Mouse (Mus musculus) activated CD4-positive, CD25-positive, alpha-beta regulatory T cell, adult 4 months (primary cell): ENCODE results near the gene Hrk. TPM values are rescaled to one million over a fixed set of nuclear protein-coding genes. Genes with fewer than 3 reads are reported as not detected.

Source experiments
- ATAC-seq: one replicate; pipeline ENCODE4 v1.8.0; 2017
- polyA plus RNA-seq, 2 experiments: library from polyadenylated mRNA; unstranded; fragments of 100-300 nt; shearing (Covaris generic); gene quantifications; one replicate each; pipeline ENCODE4 v1.2.1; 2017

The Hrk gene
- polyA plus RNA-seq, 2 experiments from 2014 or later, result 0.08 TPM; not detected in 1

DNA sequence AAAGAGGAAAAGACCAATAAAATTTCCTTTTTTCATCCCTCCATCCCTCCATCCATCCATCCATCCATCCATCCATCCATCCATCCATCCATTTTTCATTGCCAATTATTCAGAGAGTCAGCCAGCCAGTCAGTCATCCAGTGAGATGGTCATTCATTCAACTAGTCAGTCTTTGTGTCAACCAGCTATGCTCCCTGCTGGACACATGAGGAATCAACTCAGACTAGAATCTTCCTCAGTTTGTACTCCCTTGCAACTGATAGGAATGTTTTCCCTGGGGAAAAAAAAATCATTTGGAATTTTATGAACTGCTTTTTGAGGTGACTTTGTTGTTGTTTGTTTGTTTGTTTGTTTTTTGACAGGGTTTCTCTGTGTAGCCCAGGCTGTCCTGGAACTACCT lies 1.0 kb downstream of the Hrk start:
- no peak for ATAC-seq

DNA sequence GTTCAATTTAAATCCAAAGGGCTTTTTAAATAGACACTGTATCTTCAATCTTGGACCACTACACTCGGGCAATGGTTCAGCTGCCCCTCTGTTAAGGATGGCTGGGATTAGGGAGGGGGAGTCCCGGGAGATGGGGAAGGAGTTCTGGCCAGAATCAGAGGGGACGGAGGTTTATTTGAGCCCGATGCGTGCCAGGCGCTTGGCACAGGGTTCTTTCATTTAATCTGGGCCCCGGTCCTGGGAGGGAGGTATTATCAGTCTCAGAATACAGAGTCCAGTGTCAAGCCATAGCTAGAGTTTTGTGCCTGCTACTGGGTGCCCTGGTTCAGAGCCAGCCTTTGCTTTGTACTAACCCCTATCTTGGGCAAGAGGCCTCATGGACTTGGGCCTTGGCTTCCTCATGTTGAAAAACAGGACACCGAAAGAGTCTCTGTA lies 3.1 kb downstream of the Hrk start:
- ATAC-seq, result no peak

DNA sequence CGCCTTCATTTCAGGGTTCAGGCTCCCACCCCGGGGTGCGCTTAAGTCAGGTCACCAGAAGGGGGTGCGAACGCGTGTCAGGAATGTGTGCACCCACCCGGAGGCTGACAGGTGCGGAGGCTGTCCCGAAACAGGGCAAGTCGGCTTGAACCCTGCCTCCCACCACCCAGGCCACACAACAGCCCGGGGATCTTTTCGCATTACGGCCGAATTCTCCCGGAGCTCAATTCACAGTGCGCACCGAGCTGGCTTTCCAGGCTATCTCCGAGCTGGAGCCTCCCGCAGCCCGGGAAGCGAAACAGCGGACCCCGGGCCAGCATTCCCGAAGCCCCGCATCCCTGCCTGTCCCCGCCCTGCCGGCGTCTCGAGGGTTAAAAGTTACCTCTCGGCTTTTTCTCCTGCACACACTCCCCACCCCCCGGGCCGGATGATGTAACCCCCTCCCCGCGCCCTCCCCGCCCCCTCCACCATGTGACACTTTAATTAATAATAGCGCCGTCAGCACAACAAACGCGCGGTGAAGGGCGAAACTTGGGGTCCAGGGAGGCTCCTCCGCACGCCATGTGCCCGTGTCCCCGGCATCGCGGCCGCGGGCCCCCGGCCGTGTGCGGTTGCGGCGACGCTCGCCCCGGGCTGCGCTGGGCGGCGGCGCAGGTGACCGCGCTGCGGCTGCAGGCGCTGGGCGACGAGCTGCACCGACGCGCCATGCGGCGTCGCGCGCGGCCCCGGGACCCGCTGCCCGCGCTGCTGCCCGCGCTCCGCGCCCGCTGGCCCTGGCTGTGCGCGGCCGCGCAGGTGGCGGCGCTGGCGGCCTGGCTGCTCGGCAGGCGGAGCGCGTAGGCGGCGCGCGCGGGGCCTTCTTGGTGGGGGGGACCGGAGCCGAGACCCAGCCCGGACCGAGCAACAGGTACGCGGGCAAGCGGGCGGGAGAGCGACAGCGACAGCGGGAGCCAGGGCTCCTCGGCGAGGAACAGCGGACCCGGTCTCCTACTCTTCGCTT lies 5.1 kb downstream of the Hrk start:
- ATAC-seq, result no peak

DNA sequence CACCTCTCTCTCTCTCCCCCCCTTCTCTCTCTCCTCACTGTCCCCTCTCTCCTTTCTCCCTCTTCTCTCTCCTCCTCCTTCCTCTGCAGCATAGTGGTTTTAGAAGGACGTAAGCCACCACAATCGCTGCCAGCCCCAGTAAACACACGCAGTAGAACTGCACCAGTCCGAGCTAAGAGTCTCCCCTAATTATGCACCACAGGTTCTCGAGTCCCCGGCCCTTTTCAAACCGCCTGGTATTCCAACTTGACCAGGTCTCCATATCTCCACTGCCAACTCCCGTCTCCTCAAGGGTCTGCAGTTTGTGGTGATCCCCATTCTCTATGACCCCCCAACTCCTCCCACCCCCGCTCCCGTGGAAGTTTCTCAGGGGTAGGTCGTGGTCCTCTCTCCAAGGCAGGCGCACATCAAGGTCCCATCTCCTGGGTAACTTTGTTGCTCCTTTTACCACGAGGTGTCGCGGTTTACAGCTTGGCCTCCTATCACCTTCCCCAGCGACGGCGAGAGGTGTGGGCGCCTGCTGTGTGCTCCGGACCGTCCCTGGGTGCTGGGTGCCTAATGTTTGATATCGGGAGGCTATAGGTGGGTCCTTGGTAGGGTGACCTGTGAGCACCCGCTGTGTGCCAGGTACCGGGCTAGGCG lies 6.6 kb downstream of the Hrk start:
- ATAC-seq, result no peak

DNA sequence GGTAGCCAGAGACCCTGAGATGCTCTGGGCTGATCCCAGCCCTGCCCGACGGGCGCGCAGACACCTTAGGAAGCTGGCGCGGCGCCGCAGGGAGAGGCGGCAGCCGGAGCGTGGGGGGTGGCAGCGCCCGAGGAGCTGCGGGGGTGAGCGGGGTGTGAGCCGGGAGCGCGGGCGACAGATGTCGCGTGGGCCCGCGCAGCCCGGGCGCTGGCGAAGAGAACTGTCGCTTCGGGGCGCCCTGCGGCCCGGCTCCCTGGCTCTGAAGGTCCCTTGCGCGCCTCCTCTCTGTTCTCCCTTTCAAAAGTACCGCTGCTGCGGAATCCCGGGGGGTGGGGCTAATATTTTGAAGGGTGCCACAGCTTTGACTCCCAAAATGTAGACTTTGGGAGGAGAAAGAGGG lies 7.2 kb downstream of the Hrk start:
- ATAC-seq, result no peak

DNA sequence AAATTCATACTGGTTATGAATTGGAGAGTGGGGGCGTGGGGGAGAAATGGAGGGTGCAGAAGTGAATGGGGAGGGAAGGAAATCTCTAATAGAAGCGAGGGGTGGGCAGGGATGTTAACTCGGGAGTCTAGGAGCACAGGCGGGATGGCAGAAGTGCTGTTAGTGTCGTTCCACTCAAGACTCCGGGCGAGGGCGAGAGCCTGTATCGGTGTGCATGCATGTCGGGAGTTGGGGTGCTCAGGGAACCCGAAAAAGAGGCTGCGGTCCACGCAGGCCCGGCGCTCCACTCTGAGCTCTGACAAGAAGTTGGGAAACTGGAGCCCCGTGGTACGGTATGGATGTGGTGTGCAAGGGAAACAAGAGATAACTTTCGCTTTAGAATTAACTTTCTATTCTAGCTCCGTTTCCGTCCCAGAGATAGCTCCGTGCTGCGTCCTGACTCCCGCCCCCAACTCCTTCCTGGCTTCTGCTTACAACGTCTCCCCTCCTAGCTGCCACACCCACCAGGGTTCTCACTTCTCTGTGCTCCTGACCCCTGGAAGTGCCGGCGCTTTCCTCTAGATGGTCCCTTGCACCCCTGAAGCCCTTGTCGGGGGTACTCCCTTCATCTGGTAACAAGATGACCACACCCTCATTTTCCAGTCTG lies 7.8 kb downstream of the Hrk start:
- peak; percentile 73 for ATAC-seq

DNA sequence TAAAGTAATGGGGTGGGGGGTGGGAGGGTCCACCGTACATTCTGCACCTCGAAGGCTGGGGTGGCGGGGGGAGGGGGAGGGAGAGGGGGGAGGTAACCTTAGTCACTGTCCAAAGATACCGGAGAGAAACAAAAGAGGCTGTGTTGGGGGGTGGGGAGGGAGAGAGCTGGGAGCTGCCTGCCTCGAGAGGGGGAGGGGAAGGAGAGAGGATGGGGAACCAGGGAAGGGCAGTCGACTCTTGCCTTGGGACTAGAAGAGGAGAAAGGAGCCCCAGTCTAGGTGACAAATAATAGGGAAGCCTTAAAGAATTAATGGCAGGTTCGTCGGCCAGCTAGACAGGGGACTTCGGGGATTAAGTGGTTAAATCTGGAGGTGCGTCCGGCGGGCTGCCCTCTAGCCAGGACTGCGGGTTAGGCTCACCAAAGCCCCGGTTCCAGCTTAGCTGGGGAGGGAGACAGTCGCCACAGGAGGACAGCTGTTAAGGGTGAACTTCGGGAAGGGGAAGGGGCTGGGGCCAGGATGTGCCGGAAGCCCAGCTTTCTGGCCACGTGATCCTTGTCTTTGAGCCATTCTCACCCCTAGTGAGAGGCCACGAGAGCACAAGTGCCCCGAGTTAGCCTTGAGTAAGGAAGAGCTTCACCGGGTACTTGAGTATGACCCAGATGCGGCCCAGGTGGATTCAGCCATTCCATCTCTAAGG lies 10.0 kb downstream of the Hrk start:
- no peak for ATAC-seq

DNA sequence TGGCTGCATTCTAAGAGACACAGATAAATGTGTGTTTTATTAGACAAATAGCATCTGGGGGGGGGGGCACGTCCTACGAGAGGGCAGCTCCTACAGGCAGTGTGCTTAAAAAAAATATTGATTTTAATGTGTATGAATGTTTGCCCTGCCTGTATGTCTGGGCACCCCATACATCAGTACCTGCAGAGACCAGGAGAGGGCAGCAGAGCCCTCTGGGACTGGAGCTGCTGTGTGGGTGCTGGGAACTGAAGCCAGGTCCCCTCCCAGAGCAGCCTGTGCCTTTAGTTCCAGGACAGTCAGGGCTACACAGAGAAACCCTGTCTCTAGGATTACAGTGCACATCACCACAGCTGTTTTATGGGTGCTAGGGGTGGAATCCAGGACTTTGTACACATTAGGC lies 10.7 kb downstream of the Hrk start:
- no peak for ATAC-seq

DNA sequence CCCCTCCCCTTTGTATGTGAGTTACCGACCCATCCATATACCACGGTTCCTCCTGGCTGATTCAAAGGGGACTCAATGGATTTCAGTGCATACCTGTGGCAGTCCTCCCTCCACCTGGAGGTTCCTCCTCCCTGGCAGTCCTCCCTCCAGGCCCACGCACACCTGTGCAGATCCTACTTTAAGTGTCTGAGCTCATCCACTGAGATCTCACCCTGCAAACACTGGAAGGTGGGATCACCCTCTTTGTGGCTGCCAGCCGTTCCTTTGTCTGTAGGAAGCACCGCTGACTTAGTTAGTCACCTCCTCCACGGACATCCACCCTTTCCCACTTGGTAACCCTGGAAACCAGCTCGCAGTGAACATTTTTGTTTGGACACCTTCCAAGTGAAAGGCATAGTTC lies 13.2 kb downstream of the Hrk start:
- ATAC-seq, result no peak

DNA sequence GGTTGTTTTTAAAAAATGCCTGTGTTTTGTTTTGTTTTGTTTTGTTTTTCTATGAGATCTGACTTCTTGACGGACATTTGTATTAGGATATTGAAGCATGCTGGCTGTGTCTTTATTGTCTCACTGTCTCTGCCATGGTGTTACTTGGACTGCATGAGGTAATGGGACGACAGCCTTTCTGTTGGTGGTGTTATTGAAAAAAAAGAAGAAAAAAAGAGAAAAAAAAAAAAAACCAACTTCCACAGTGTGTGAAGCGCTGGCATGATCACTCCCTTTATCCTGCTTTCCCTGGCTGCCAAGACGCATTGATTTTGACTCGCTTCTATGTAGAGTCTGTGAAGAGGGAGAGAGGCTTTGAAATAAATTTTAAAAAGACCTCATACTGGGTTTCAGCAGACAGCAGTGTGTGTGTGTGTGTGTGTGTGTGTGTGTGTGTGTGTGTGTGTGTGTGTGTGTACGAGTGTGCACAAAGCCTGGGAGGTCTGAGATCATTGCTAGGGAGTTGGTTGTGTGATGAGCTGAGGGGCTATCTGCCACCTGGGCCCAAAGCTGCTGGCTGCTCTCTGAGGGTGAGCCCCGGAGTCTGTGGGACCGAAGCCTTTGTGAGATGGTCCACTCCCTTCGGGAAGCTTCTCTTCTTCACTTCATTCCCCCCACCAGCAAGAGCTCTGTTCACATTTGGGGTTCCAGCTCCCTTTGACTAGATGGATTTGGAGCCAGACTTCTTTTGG lies 22.6 kb downstream of the Hrk start:
- no peak for ATAC-seq

DNA sequence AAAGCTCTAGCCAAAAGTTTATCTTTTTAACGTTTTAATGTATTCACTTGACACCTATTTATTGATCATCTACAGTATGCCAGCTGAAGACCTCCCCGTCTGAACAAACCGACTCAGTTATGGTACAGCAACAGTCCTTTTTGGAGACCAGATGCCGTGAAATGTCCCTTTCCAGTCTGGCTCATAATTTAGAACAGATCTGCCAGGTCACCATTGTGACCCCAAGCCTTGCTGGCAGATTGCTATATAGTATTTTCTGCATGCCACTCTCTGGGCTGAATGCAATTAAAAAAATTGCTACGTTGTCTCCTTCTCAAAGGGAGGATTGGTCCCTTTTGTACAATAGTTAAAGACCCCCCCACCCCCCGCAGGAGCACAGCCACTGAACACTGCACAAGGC lies 23.9 kb downstream of the Hrk start:
- ATAC-seq, result no peak

DNA sequence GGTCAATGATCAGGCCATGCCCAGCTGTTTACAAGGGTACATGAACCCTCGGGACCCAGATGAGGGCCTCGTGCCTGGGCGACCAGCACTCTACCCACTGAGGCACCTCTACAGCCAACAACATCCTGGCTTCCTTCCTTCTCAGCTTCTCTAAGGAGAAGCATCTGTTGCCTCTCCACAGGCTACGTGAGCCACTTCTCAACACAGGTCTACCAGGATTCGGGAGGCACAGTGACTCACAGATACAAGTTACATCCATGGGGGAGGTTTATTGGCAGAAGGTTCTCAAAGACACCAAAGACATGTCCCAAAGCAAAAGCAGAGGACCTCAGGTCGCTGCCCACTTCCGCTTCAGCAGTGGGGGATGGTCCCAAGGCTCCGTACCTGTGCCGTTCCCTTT lies 26.0 kb downstream of the Hrk start:
- ATAC-seq, result no peak

DNA sequence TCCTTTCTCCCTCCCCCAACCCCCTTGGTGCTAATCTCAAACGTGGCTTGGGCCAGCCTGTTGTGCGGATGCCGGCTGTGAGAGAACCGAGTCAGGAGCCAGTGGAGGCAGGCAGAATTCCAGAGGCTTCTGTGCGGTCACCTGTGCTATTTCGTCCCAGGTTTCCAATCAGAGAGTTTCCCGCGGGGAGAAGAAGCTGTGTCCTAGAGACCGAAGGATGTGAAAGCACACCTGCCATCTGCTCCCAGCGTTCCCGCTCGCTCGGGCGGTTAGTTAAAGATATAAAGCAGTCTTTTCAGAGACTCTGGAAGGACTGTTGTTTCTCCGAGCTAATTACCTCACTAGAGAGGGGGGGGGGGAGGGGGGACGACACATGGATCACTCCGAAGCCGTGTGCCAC lies 27.8 kb downstream of the Hrk start:
- no peak for ATAC-seq

DNA sequence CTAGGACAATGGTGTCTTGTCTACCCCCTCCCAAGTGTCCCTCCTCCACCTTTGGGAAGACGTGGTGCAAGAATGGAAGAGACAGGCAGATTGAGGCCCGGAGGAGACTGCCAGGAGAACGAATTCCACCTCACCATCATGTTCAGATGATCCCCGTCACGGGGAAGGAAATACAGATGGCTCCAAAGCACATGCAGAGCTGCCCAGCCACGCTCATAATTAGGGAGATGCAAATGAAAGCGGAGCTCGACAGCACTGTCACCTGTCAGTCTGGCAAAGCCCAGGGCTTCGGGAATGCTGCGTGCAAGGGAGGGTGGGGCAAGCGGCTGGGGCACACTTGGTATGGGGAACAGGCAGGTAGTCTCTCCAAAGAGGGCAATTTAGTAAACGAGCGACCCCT lies 33.0 kb downstream of the Hrk start:
- ATAC-seq, result no peak

DNA sequence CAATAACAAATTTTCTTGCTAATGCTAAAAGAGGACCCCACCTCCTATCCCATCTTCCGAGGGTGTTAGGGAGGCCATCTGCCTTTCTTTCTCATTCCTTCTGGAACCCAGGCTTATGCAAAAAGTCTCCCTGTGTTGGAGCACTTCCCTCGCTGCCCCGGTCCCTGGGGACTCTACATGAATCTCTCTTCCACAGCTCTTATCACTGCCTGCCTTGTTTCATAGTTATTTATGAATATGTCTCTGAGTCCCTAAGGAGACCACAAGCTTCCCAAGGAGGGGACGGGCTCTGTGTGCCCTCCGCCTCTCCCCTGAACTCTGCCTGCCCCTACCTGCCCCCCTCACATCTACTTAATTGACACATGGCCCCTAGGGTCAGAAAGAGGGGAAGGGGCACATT lies 35.2 kb downstream of the Hrk start:
- no peak for ATAC-seq

DNA sequence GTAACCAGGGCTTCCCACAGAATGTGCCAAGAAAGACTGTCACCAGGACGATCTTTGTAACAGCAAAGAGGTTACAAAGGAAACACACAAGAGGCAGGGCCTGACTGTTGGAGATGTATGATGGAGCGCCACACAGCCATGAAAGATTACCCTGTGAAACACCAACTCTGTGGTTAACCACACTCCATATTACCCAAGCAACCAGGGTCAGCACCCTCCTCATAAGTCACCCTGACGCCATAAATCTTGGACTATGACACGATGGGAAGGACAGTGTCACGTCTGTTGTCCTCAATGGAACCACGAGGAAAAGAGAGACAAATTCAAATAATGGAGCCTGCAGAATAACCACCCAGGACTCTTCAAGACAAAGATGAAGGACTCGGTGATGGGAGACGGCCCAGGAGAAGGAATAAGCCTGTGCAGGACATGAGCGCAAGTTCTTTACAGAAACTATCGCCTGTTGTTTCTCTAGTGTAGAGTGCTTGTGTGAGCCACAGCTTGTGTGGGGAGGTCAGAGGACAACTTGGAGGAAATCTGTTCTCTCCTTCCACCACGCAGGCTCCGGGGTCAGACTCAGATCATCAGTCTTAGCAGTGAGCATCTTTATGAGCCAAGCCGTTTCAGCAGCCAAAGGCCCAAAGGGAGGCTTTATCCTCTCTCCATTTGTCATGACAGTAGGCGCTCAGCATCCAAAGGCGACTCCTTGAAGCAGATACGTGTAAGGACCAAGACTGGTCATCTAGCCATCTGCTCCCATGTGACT lies 40.4 kb downstream of the Hrk start:
- no peak for ATAC-seq

DNA sequence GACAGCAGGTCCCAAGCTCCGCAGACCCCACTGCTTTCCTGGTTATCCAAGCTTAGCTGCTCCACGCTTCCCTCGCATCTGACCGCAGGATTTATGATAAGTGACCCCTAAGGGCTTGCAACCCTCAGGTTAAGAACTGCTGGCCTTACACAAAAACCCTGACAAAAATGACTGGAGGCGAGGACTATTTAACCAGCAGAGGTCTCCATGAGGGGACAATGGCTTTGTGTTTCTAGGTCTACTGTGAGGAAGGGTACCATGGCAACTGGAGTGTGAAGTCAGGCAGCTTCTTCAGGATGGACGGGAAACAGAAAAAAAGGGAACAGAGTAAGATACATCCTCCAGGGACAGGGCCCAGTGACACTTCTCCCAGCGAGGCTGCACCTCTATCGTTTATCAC lies 41.4 kb downstream of the Hrk start:
- ATAC-seq, result no peak

DNA sequence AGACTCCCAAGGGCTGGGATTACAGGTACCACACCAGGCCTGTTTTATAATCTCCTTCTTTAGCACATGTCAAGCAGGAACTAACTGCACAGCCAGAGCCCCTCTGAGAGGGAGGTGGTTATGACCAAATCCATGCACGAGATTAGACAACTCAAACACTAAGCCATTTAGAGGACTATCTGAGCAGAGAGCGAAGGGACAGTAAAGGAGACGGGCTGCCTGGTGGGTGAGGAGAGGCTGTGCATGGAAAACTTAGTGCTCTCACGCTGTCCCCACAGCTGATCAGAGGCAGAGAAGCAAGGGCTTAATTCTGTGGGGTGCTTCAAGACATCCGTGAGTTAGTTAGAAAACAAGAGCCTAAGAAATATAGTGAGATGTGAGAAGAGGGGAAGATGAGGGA lies 49.6 kb downstream of the Hrk start:
- no peak for ATAC-seq

DNA sequence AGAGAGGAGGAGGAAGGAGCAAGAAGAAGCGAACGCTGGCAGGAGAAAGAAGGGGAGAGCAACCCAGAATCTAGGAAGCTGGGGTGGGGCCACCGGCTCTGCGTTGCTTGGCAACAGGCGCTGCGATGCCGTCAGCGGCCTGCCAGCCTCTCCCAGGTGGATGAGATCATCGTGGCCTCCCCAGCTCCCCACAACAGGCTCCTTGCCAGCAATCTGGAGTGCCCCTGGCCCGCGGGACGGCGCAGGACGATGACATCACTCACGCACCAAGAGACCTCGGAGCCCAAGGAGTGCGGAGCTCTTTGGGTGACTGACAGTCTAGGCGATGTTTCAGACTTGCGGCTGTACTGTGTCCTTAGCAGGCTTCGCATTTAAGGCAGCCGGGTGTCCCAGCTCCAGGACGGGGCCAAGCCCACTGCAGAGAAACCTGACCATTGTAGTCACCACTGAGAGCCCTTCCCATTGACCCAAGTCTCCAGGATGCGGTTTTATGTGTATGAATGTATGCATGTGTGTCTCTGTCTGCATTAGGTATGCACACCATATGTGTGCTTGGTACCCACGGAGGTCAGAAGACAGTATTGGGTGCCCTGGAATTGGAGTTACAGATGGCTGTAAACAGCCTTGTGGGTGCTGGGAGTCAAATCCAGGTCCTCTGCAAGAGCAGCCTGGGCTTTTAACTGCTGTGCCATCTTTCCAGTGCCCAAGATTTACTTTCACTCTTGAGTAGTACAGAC lies 50.1 kb downstream of the Hrk start:
- no peak for ATAC-seq

DNA sequence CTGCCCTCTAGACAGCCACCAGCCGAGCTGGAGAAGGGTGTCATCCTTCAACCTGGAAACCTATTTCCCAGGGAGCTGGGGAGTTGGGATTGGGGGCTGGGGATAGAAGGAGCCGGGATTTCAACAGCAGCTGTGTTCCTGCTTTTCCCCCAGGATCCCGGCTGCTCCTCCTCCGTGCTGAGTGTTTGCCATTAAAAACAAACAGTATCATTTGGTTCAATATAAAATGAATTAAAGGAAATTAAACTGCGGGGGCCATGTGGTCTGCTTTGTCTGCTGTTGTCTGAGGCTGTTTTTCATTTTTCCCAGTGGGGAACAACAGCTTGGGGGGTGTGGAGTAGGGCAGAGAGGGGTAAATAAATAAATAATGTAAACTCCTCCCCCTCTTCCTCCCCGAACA lies 53.0 kb downstream of the Hrk start:
- ATAC-seq, result no peak
